Mouse (Mus musculus): ENCODE measurements at regions not wholly inside any gene's neighbourhood (a gene's known extent, or its start where the extent isn't known, plus 50 kb on each side); places are given as distances from the start of the nearest gene placed in this dataset.
A peak's percentile ranks its signal among the peaks of the same experiment; 100 is the strongest.
"Not testable (repeated sequence)": the region's sequence is repeated elsewhere in the genome, so short reads cannot be mapped to it uniquely, and the experiment has no call there.

DNA sequence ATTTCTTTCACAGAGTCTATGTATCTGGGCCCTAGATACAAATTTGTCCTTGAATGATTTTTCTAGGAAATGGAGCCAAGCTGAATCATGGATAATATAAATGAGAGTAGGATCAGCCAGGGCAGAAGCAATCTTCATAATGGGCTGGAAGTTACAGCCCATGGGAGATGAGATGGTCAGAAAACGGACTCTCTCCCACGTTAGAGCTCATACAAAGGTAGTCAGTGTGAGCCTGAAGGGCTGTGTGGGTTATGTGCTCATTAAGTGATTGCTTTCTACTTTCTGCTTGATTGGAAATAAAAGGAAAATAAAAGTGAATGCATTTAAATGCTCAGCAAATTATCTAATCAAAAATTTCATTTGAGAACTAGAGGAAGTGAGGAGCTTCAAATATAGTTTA lies 2017.1 kb upstream of the Pcdh20 start:
- DNase-seq (ENCODE audit: low read depth, low spot score) = no peak

DNA sequence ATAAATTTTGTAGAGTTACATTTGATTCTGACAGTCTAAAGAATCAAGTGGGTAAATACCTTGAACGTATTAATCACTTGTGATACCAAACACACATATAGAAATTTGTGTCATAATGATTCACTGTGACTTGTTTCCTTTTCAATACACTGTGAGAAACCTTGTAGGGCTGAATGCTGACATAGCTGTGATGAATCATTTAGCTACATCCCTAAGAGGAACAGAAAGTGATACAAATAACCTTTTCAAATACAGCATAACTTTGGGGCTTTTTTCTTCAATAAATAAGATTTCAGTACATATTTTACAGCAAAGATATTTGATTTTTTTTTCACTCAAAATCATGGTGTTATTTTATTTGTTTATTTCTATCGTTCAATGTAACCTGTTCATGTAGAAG lies 1976.8 kb upstream of the Pcdh20 start:
- DNase-seq (ENCODE audit: low read depth, low spot score) = no peak

DNA sequence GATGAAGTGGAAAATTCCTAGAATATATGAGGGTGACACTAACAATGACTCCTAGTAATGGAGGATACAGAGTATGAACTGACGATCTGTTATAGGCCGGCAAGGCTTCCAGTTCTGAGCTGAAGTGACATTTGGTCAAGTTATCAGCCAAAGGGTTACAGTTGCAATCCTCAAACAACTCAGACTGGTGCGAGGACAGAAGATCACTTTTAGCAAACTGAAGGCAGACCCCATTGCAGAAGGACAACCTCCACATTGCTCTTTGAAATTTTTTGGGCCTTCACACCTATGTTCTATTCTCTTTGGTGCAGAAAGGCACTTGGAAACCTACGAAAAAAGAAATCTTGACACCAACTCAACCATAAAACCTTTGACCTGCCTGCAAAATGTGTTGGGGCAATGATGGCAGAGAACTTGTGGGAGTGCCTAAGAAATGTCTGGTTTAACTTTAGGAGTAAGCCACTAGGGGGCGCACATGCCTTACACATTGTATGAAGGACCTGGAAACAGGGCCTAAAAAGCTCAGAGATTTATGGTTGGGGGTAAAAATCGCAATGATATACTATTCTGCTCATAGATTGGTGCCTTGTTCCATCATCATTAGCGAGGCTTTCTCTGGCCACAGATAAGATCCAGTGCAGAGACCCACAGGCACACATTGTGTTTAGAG lies 1961.8 kb upstream of the Pcdh20 start:
- DNase-seq (ENCODE audit: low read depth, low spot score) = peak; percentile 41

DNA sequence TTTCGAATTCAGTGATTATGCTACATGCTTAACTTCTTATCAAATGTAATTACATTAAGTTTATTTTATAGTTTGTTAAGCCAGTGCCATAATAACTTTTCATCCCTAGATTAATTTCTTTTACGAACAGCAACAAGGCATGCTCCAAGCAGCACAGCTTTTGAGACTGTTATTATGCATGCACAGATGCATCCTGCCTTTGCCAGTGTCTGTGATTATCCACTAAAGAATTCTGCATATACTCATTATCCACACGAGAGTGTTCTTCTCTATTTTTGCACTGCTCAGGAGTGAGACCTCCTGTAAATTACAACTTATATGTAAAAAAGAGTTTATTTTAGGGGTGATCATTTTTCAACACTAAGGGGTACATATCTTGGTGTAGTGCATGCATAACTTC lies 1941.5 kb upstream of the Pcdh20 start:
- DNase-seq (ENCODE audit: low read depth, low spot score) = no peak

DNA sequence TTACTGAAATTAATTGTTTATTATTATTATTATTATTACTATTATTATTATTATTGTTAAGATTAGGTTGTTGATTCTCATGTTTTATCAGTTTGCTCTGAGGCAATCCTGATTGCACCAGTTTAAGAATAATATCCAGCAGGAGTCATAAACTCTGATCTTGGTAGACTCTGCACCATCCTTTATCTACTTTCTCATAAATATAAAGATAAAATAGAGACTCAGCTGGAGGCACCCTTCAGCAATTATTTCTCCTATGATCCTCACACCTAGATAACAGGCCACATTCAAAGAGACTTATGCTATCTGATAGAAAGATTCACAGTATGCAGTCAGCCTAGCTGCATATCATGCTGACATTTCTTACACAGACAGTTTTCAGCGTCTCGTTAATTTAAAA lies 1935.2 kb upstream of the Pcdh20 start:
- no peak for DNase-seq (ENCODE audit: low read depth, low spot score)

DNA sequence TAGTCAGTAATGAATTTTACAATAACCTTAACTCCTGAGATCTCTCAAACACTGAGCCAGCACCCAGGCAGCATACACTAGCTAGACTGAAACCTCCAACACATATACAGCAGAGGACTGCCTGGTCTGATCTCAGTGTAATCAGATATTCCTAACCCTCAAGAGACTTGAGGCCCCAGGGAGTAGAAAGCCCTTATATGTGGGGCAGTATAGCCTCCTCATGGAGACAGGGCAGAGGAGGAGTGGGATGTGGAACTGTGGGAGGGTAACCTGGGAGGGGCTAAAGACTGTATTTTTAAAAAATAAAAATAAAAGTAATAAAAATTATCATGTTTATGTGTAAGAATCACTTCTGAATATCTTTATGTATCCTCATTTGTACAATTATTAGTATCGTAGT lies 1934.3 kb upstream of the Pcdh20 start:
- no peak for DNase-seq (ENCODE audit: low read depth, low spot score)

DNA sequence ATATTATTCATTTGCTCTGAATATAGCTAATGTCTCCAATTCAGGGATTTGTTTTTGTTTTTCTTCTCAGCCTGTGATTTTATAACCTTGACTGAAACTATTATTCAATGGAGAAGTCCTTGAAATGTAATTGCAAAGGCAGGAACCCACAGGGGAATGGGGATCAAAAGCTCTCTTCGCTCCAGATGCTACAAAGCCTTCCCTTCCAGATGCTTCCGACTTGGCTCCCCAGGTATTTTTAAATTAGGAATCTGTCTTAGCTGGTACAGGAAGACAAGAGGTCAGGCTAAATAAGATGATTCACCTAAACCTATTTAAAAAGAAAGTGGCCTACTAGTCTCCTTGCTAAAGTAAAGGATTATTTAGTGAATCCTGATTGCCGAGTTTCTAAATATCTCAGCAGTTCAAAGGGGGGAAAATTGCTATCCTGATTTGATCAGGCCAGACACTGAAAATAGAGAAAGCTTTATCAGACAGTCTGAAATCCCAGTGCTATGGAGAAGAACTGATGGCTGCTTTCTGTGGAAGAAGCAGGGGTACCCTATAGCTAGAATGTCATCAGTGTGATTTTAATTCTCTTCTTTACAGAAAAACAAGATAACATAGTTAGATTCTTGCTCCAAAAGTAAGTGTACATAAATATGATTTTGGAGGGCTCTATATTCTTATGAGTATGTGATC lies 1896.2 kb upstream of the Pcdh20 start:
- DNase-seq (ENCODE audit: low read depth, low spot score) = no peak

DNA sequence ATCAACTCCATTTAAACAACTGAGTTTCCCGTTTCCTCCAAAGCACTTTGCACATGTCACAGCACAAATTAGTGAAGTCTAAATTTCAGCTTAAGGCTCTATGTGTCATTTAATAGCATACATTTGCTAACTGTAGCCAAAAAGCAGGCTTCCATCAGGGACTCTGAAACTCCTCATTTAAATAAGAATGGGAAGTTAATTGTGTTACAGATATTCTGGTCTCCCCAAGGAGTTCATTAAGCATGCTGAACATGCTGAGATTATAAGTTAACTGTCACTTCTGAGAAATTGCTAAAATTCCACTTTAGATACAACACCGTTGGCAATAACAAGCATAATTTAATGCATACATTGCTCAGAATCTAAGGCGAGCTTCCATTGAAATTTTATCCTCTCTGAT lies 1863.3 kb upstream of the Pcdh20 start:
- DNase-seq (ENCODE audit: low read depth, low spot score) = no peak

DNA sequence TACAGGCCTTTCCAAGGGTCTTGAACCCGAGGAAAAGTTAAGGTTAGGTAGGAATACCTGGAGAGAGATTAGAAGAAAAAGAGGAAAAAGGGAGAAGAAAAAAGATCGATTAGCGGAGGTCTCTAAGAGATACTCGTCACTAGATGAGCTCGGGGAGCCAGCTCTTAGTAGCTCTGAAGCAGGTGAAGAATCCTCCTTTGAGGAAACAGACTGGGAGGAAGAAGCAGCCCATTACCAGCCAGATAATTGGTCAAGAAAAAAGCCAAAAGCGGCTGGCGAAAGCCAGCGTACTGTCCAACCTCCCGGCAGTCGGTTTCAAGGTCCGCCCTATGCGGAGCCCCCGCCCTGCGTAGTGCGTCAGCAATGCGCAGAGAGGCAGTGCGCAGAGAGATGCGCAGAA lies 1824.3 kb upstream of the Pcdh20 start:
- DNase-seq (ENCODE audit: low read depth, low spot score) = not testable (repeated sequence)

DNA sequence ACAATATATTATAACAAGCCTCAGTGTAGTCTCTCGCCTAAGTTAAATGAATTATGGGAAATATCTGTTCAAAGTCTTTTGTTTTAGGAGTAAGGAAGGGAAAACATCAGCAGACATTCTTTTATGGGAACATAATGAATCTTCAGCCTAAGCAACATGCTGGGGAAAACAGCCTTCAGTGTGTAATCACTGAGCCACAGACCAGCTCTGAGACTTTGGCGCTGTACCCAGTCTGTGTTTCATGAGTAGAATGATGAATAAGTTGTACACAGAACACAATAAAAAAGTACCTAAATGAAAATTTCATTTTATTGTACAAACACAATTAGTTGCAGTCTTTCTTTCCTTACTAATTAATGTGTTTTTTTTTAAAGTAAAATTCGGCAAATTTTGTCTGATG lies 1774.8 kb upstream of the Pcdh20 start:
- no peak for DNase-seq (ENCODE audit: low read depth, low spot score)

DNA sequence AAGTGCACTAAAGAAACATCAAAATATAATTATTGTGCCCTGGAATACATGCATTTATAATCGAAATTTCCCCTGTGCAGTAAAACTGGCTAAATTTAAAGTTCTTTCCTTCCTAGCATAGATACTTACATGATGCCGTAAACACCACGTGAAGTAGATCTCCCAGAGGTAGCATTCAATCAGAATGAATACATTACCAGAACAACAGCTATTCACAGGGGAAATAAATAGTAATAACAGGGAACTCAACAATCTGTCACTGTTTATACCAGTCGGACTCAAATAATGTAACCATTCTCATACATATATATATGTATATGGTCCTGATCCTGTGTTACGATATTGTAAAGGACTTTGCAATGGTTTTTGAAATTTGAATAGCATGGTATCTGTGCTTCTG lies 1761.5 kb upstream of the Pcdh20 start:
- no peak for DNase-seq (ENCODE audit: low read depth, low spot score)

DNA sequence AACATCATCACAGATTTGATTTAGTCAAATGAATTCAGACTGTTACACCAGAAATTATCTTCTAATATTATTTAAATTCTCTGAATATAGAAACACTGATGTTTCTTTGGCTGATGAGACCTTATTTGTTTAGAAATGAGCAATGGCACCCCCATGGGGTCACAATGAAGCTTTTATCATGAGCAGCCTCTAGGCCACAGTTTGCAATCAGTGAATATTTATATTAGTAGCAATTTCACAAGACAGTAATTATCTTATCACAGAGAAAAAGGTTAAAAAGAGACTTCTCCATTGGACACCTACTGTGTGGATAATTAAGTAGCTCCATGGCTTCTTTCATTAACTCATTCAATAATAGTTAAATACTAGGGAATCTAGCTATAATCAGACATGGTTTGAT lies 1729.1 kb upstream of the Pcdh20 start:
- DNase-seq (ENCODE audit: low read depth, low spot score) = no peak

DNA sequence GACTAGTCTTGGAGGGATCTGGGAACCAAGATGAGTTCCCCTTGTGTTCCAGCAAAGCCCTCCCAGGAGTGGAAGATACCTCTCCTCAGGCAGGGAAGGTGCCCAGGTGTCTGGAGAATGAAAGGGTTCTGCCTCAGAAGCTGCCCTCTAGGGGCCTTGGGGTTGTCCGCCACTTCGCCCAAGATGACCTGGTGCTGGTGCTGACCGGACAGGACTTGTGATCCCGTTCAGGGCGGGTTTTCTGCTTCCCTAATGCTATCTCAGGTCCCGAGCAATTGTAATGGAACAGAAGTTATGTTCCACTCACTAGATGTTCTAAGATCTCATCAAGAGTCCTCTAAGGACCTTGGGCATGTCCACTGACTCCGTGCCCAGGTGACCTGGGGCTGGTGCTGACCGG lies 1726.6 kb upstream of the Pcdh20 start:
- DNase-seq (ENCODE audit: low read depth, low spot score) = no peak

DNA sequence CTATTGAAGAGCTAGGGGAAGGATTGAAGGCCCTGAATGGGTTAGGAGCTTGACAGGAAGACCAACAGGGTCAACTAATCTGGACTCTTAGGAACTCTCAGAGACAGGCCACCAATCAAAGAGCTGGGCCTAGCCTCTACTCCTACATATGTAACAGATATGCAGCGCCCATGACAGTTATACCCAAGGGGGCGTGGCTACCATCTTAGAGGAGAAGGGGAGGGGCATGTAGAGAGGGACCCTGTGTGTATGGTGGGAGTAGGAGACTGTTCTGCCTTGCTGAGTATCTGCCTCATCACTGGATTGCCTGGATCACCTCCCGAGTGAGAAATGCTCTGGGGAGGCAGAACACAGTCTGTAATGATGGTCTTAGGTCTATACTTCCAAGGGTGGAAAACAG lies 1701.5 kb upstream of the Pcdh20 start:
- DNase-seq (ENCODE audit: low read depth, low spot score) = no peak

Data from telencephalon, adult 2 months (tissue).